Mouse (Mus musculus) heart, adult 2 months (tissue): Measurements from ENCODE around the gene Ifi27l2b.

Experiments used
- CTCF ChIP-seq: fragments of 200-600 bp; IDR thresholded peaks from 2 replicates; pipeline ENCODE4 v1.8.1; 2022; ENCODE audit warnings: antibody characterized with exemption, mild to moderate bottlenecking, moderate library complexity
- POLR2A ChIP-seq: fragments of 200-500 bp; IDR thresholded peaks from 2 replicates; pipeline ENCODE4 v1.6.1; 2011; ENCODE audit warnings: mild to moderate bottlenecking, low read depth, low read length, control low read depth; ENCODE audit not compliant: insufficient read depth

DNA sequence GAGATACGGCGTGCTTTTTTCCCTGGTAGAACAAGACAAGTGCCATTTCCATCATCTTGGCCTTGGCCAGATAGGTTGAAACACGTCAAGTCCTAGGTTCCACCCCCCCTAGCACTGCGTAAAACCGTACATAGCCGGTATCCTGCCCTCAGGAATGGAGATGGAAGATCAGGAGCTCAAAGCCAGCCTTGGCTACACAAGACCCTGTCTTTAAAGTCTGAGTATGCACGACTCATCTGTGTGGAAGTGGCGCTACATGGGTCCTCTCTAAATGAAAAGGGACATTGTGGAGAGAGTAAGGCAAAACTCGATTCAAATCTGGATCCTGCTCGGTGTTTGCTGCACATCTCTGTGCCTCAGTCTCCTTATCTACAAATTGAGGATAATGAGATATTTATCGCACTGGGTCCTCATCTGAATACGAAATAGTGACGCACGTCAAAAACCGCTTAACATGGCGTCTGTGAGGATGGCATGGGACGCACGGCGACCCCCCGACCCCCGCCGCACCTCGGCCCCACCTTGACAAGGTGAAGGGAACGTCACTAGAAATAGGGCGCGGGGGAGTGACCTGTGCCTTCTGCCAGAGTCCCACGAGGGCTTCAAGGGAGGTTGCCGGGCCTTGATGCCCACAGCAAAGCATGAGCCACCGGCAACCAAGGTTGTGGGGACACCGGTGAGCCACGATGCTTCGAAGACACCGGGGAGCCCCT is 31.9 kb downstream of the Ifi27l2b start:
- no peak for TF ChIP-seq POLR2A
- no peak for TF ChIP-seq CTCF
